Mouse (Mus musculus) small intestine, adult 2 months (tissue): ENCODE data around the gene Pmm1.

ENCODE experiments used
- CTCF ChIP-seq: fragments of 200-500 bp; IDR thresholded peaks from 2 replicates; pipeline ENCODE4 v1.5.1; 2012; ENCODE audit warnings: low read depth, mild to moderate bottlenecking, control low read depth, inconsistent platforms, low read length, moderate library complexity, mixed read lengths; ENCODE audit not compliant: insufficient replicate concordance, insufficient read length; ENCODE audit errors: extremely low read depth
- POLR2A ChIP-seq: fragments of 200-500 bp; IDR thresholded peaks from 2 replicates; pipeline ENCODE4 v1.6.1; 2012; ENCODE audit warnings: low read depth, mild to moderate bottlenecking, control low read depth, inconsistent platforms, low read length, moderate library complexity

DNA sequence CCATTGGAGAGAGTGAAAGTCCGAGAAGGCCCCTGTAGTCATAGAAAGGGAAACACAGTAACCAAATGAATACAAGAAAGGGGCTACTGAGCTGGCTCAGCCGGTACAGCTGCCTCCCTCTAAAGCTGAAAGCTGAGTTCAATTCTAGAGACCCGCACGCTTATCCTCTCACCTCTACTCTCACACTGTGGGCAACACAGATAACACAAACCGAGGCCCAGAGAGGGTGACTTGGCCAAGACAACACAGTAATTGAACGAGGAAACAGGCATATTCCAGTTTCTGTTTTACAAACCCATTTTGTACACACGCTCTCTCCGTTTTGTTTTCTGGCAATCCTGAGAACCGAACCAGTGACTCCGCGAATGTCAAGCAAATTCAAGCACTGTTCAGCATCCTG lies 35.8 kb downstream of the Pmm1 start:
- TF ChIP-seq CTCF = no peak
- TF ChIP-seq POLR2A = no peak
